Mouse (Mus musculus): ENCODE measurements around the gene Gmppa.

Gmppa gene

DNA sequence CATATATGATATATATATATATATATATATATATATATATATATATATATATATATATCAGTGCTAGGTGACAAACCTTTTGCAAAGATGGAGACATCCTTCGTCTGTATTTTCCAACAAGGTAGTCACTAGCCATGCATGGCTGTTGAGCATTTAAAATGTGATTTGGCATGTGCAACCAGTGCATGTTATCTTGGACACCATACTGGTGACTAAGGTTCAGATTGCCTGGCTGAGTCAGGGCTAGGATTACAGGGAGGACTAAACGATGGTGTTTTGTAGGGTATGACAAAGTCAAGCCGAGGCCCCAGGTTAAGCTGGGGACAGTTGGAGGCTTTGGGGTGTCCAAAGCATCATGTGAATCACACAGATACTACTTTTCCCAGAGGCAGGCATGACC lies 19.7 kb downstream of the Gmppa start:
- no peak for DNase-seq (ENCODE audit: low read depth, low spot score)

DNA sequence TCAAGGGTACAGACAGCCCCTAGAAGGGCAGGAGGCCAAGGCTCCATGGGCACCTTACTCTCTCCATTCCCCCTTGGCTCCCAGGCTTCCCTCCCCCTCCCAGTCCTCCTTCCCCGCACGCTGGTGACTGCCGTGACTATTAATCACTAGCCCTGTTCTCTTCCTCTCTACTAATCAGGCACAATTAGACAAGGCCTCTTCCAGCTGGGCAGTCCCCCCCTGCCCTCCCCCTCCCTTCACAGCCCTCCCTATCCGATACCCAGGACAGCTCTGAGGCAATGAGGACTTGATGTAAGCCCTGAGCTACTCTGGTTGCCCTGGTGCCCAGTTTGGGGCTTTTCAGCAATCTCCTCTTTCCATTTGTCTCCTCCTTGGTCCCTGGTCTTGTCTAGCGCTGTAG lies 20.2 kb downstream of the Gmppa start:
- no peak for DNase-seq (ENCODE audit: low read depth, low spot score)

GRCm38 (mm10) chr1:75456746-75457564 lies 21.2 kb downstream of the Gmppa start:
- peak; percentile 87 for DNase-seq (ENCODE audit: low read depth, low spot score)

GRCm38 (mm10) chr1:75457710-75458024 lies 21.9 kb downstream of the Gmppa start:
- DNase-seq (ENCODE audit: low read depth, low spot score) = no peak

DNA sequence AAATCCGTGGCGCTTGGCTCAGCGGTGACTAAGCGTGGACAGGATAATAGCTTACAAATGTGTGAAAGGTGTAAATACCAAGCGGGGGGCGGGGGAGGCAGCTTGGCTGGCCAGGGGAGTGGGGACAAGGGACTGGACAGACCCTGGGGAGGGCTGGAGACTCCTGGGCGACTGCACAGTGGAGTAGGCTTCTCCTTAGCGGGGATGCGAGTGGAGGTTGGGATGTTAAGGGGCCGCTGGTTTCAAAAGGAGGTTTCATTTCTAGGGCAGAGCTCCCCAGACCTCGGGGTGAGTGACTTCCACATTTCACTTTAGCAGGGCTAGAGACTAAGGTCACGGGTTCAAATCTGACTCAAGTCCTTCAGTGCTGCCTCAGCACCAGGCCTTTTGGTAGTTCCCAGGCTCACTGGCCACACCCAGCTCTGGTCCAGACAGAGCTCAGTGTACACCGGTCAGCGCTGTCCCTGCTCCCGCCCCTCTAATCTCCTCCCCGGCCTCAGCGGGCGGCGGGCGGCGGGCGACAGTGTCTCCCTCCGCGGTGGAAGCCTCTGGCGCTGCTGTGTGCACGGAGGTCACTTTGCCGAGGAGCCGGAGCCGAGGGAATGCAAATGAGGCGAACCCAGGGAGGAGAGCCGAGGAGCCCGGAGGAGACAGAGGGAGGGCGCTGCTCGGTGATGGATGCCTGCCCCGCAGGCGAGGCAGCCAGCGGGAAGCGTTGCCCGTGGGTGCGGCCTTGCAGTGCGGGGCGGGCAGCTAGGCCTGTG lies 22.5 kb downstream of the Gmppa start:
- DNase-seq (ENCODE audit: low read depth, low spot score) = no peak

GRCm38 (mm10) chr1:75458789-75459684 lies 23.3 kb downstream of the Gmppa start:
- no peak for DNase-seq (ENCODE audit: low read depth, low spot score)

GRCm38 (mm10) chr1:75460297-75460696 lies 24.6 kb downstream of the Gmppa start:
- no peak for DNase-seq (ENCODE audit: low read depth, low spot score)

GRCm38 (mm10) chr1:75462636-75463035 lies 26.9 kb downstream of the Gmppa start:
- DNase-seq (ENCODE audit: low read depth, low spot score) = no peak

DNA sequence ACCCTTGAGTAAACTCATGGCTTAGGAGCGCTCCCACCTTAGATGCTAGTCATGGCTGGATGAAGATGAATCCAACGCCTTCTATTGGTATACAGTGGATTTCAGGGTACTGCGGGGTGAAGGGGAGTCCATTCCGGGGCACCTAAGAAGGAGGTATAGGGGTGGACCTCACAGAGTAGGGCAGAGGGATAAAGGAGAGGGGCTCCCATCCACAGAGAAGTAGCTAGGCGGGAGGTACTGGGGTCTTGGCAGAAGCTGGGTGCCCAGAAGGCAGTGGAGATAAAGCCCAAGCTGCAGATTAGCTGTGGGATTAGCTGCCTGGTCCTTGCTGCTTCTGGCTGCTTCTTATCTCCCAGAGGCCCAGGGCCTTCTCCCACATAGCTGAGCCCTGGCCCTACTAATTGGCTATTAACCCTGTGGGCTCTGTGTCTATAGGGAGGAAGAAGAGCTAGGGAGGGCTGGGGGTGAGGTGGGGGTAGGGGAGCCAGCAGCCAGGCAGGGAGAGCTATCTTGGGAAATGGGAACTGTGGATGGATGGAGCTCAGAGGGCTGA lies 28.0 kb downstream of the Gmppa start:
- no peak for DNase-seq (ENCODE audit: low read depth, low spot score)

DNA sequence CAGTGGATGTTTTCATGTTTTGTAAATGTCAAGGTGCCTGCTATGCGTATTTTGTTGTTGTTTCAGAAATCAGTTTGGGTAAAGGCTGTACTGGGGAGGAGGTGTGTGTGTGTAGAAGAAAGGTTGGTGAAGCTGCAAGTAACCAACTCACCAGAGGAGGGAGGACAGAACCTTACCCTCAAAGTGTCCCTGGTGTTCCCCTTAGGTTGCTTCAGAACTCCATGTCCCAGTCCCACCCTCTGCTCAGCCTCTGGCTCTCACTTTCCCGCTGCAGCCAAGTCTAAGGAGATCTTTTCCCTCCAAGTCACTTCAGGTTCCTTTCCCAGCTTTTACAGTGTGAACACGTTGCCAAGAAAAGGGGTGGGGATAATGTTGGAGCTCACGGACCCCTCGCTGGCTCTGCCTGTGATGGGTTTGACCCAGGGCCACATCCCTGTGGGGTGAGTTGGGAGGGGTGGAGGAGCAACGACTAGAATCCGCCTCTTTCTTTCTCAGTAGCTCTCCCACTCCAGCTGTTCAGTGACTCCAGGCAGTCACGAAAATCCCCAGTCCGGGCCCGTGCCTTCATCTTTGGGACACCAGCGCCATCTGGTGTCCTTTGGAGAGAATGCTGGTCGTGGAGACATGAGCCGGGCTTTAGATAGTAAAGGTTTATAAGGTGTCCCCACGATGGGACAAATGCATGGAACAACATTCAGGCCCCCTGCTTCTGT lies 31.6 kb downstream of the Gmppa start:
- DNase-seq (ENCODE audit: low read depth, low spot score) = peak; percentile 83

DNA sequence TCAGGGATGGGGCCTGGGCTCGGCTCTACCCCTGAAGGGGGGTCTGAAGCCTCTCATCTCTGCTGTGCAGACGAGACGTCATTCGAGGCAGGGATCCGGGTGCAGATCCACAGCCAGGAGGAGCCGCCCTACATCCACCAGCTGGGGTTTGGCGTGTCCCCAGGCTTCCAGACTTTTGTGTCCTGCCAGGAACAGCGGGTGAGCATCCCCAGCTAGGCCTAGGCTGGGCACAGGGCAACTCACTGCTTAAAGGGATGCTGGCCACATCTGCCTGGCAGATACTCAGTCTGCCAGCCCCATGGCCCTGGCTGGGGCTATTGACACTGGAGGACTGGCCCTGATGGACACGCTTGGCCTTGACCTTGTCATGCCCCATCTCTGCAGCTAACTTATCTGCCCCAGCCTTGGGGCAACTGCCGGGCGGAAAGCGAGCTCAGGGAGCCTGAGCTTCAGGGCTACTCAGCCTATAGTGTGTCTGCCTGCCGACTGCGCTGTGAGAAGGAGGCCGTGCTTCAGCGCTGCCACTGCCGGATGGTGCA lies 33.6 kb downstream of the Gmppa start:
- no peak for DNase-seq (ENCODE audit: low read depth, low spot score)

DNA sequence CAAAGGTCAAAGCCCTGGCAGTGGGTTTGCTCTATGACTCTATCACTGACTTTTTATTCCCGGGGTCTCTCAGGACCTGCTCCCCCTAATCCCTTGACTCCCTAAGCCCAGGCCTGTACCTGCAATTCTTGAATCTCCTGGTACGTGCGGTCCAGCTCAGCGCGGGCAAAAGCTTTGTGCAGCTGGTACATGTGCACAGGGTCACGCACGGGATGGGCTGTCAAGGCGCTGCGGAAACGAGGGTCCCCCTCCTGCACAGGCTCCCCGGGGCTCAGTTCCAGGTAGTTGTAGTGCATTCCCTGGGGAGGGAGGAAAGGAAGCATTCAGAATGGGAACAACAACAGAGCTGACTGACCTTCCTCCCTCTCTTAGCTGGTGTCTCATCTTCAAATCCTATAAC lies 40.7 kb downstream of the Gmppa start:
- no peak for DNase-seq (ENCODE audit: low read depth, low spot score)

GRCm38 (mm10) chr1:75477264-75477965 lies 41.7 kb downstream of the Gmppa start:
- DNase-seq (ENCODE audit: low read depth, low spot score) = peak; percentile 84

DNA sequence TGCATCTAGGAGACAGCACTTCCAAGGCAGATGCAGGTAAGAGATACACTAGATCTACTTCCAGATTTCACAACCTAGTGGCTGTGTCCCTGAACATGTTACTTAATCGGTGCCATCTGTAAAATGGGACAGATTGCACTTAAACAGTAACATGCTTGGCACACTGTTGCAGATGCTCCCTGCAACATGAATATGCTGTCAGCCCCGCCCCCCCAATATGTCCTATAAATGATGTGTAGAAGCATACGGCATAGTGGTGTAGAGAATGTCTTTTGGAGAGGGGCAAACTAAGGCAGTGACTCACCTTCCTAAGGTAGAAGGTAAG lies 42.2 kb downstream of the Gmppa start:
- DNase-seq (ENCODE audit: low read depth, low spot score) = no peak

DNA sequence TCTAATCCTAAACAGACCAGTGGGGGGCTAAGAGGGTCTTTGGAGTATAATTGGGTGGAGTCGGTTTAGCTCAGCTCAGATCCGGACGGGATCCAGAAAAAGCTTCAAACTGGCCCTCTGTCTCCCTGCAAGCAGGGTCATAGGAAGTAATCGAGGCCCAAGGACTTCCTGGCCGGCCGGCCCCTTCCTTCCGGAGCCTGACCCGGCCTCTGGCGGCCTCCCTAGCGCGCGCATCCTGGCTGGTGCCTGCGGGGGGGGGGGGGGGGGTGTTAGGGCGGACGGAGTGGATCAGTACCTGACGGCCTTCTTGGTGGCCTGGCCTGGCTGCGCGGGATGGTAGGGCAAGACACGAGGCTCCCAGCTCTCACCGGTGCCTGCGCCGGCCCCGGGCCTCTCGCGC lies 42.8 kb downstream of the Gmppa start:
- DNase-seq (ENCODE audit: low read depth, low spot score) = no peak

- DNase-seq (ENCODE audit: low read depth, low spot score) = peak; percentile 99
Measured at GRCm38 (mm10) chr1:75478916-75479634, 43.3 kb downstream of the Gmppa start, which contains the start of the genes Chpf and Tmem198. TSS of gene Chpf (minus strand) at chr1:75479307. TSS of gene Tmem198 (plus strand) at chr1:75479532.

DNA sequence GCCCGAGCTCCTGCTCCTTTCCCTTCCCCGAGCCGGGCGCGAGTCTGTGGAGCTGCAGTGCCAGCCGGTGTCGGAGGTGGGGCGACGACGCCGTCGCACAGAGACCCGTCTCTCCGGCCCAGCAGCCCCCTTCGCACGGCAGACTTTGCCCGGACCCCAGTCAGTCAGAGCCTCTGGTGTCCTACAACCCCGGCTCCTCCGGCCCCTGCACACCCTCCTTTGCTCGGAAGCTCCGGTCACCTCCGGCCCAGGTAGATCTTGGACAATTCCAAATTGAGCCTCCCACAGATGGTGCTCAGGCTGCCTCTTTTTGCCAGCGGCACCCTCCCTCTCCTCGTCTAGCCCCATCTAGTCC lies 43.9 kb downstream of the Gmppa start:
- no peak for DNase-seq (ENCODE audit: low read depth, low spot score)

DNA sequence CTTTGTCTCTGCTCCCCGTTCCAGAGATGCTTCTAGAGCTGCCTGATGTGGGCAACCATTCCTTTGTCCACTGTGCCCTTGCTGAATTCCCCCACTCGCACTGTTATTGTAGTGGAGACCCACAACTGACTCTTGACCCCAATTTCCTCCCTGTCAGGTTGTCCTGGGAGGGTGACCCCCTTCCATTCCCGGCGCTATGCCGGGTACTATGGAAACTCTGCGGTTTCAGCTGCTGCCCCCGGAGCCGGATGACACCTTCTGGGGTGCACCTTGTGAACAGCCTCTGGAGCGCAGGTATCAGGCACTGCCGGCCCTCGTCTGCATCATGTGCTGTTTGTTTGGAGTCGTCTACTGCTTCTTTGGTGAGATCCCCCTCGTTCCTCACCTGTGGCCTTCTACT lies 44.3 kb downstream of the Gmppa start:
- DNase-seq (ENCODE audit: low read depth, low spot score) = no peak

DNA sequence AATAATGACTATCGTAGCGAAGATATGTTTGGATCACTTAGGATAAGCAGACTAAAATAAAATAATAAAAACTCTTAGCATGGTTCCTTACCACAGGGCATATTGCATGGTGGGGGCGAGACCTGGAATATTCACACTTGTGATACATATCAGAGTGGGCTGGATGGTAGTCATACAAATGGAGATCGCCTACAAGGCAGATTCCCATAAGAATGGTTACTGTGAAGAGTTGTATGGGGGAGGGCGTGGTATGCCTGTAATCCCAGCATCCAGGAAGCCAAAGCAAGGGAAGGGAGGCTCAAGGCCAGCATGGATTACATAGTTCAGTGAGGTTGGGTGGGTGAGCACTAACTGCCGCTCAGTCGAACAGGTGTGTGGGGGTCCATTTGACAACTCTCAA lies 45.0 kb downstream of the Gmppa start:
- DNase-seq (ENCODE audit: low read depth, low spot score) = peak; percentile 88

GRCm38 (mm10) chr1:75486561-75486960 lies 50.8 kb downstream of the Gmppa start:
- DNase-seq (ENCODE audit: low read depth, low spot score) = no peak

All from ES-CJ7 (cell line).